Mouse (Mus musculus) heart, adult 10 weeks (tissue): Measurements from ENCODE around the gene Rbm4b. TPM values are rescaled to one million over a fixed set of nuclear protein-coding genes. Genes with fewer than 3 reads are reported as not detected.

Experiments
- polyA plus RNA-seq: library from polyadenylated mRNA; stranded (reverse); fragments of 350-450 nt; fragmentation: Illumina TruSeq; extraction: RNeasy Lipid Tissue Mini Kit (QIAGEN cat#74804); gene quantifications from one replicate; pipeline ENCODE4 v1.2.3, GENCODE M21; 2014; ENCODE audit warnings: low read depth, low replicate concordance

The Rbm4b gene
- 9.1 TPM for polyA plus RNA-seq

GRCm38 (mm10) chr19:4756193-4756911, at the start of gene Rbm4b:
Gene Rbm4b, plus strand, starts transcription at chr19:4756497.

GRCm38 (mm10) chr19:4711098-4711600, 45.1 kb upstream of the Rbm4b start, which contains the start of gene Sptbn2:
Gene Sptbn2, plus strand, starts transcription at chr19:4711167.

GRCm38 (mm10) chr19:4793831-4794422, 37.6 kb downstream of the Rbm4b start, which contains the start of gene Rbm4:
Gene Rbm4, minus strand, starts transcription at chr19:4793901.

GRCm38 (mm10) chr19:4811063-4811908, 55.0 kb downstream of the Rbm4b start, which contains the start of the genes Gm21992 and Rbm14:
Gene Gm21992, minus strand, starts transcription at chr19:4811612.
Gene Rbm14, minus strand, starts transcription at chr19:4811634.

Other genes starting within 250 kb of the Rbm4b start
- gene Pcx, start 246.0 kb upstream of the Rbm4b start, polyA plus RNA-seq, result 28.5 TPM
- gene Lrfn4, start 140.8 kb upstream of the Rbm4b start, polyA plus RNA-seq, result 6.7 TPM
- gene Rce1, start 130.9 kb upstream of the Rbm4b start, polyA plus RNA-seq, result 14.2 TPM
- not detected for gene Gm960, start 57.8 kb upstream of the Rbm4b start, polyA plus RNA-seq
- gene Sptbn2, start 45.3 kb upstream of the Rbm4b start, polyA plus RNA-seq, result 0.24 TPM
- 22.9 TPM for gene Rbm4, start 37.4 kb downstream of the Rbm4b start, polyA plus RNA-seq
- gene Gm21992, start 55.1 kb downstream of the Rbm4b start, polyA plus RNA-seq, result 9.5 TPM
- 11.5 TPM for gene Rbm14, start 55.1 kb downstream of the Rbm4b start, polyA plus RNA-seq
- gene Ccs, start 82.8 kb downstream of the Rbm4b start, polyA plus RNA-seq, result 33.2 TPM
- gene Ccdc87, start 82.9 kb downstream of the Rbm4b start, polyA plus RNA-seq, result not detected
- gene Ctsf, start 98.6 kb downstream of the Rbm4b start, polyA plus RNA-seq, result 63.9 TPM
- gene Actn3, start 121.4 kb downstream of the Rbm4b start, polyA plus RNA-seq, result 0.71 TPM
- 4.5 TPM for gene Zdhhc24, start 122.2 kb downstream of the Rbm4b start, polyA plus RNA-seq
- 2.6 TPM for gene Bbs1, start 150.1 kb downstream of the Rbm4b start, polyA plus RNA-seq
- gene Dpp3, start 171.8 kb downstream of the Rbm4b start, polyA plus RNA-seq, result 24.4 TPM
- 2.7 TPM for gene Peli3, start 186.6 kb downstream of the Rbm4b start, polyA plus RNA-seq
- gene Mrpl11, start 205.7 kb downstream of the Rbm4b start, polyA plus RNA-seq, result 87.5 TPM
- gene Npas4, start 233.8 kb downstream of the Rbm4b start, polyA plus RNA-seq, result 0.81 TPM